Mouse (Mus musculus) heart, postnatal 0 days (tissue): ENCODE data around the gene Cdip1. TPM values are rescaled to one million over a fixed set of nuclear protein-coding genes. Genes with fewer than 3 reads are reported as not detected.
A peak's percentile ranks its signal among the peaks of the same experiment; 100 is the strongest.

Experiments
- ATAC-seq: fragments of 200-750 bp; cut with Nextera tagmentation; 2 replicates; pipeline ENCODE4 v1.8.0; 2017; ENCODE audit warnings: low read depth, moderate number of reproducible peaks, moderate library complexity; ENCODE audit not compliant: insufficient read depth
- DNase-seq: peaks from one replicate; pipeline ENCODE4 v3.0.0-alpha.2; 2016; ENCODE audit warnings: low spot score
- H3K27ac ChIP-seq: fragments of 300-500 bp; sonication (generic); 2 replicates; pipeline ENCODE4 v1.5.1; 2014; ENCODE audit warnings: low read depth, mild to moderate bottlenecking
- H3K27me3 ChIP-seq: fragments of 300-500 bp; sonication (generic); 2 replicates; pipeline ENCODE4 v1.6.1; 2014; ENCODE audit warnings: low read length, mixed read lengths; ENCODE audit not compliant: control insufficient read depth, insufficient read depth
- H3K36me3 ChIP-seq: fragments of 300-500 bp; sonication (generic); replicated peaks from 2 replicates; pipeline ENCODE4 v1.6.1; 2014; ENCODE audit warnings: low read length, mixed read lengths; ENCODE audit not compliant: control insufficient read depth, insufficient read depth
- H3K4me1 ChIP-seq: fragments of 300-500 bp; sonication (generic); 2 replicates; pipeline ENCODE4 v1.6.1; 2014; ENCODE audit warnings: antibody characterized with exemption; ENCODE audit not compliant: control insufficient read depth, insufficient read depth
- H3K4me2 ChIP-seq: fragments of 300-500 bp; sonication (generic); 2 replicates; pipeline ENCODE4 v1.6.1; 2014; ENCODE audit warnings: low read depth, mild to moderate bottlenecking, low read length, moderate library complexity
- H3K4me3 ChIP-seq: fragments of 300-500 bp; sonication (generic); 2 replicates; pipeline ENCODE4 v1.5.1; 2014; ENCODE audit warnings: low read depth, low read length
- H3K9ac ChIP-seq: fragments of 300-500 bp; sonication (generic); replicated peaks from 2 replicates; pipeline ENCODE4 v1.6.1; 2014; ENCODE audit warnings: low read depth, low read length, mixed read lengths
- H3K9me3 ChIP-seq: fragments of 300-500 bp; sonication (generic); replicated peaks from 2 replicates; pipeline ENCODE4 v1.6.1; 2016; ENCODE audit warnings: low read length; ENCODE audit not compliant: control insufficient read depth
- CTCF ChIP-seq: IDR thresholded peaks from 2 replicates; pipeline ENCODE4 v1.5.1; 2016; ENCODE audit warnings: antibody characterized with exemption, control low read depth, low read depth
- EP300 ChIP-seq: IDR thresholded peaks from 2 replicates; pipeline ENCODE4 v1.6.1; 2016; ENCODE audit warnings: antibody characterized with exemption, low read depth
- WGBS: fragments of 180-500 bp; shearing (Covaris S2); extraction: QIAGEN DNeasy Blood & Tissue Kit; methylation state at CpG from one replicate; pipeline ENCODE4 v1.1.7; 2014; 5-methylcytosine and 5-hydroxymethylcytosine counted together
- polyA plus RNA-seq: library from polyadenylated mRNA; unstranded; fragments of >200 nt; fragmentation: Nextera tagmentation; extraction: Ambion mirVana; gene quantifications from 2 replicates; pipeline ENCODE4 v1.2.1, GENCODE M21; 2015
- total RNA-seq: library from RNA; depleted of rRNA; stranded (reverse); fragments of >200 nt; gene quantifications from 2 replicates; pipeline ENCODE4 v1.2.3, GENCODE M21; 2014; ENCODE audit warnings: low replicate concordance

Gene Cdip1
- total and polyA plus RNA-seq, 2 experiments from 2014 or later = 123 to 149 TPM

- Histone ChIP-seq H3K4me3 (no peak overlapping the region), H3K4me1 (peaks cover 57% of the 10 kb centered on the region), H3K36me3 (peaks cover 4% of the 10 kb centered on the region; the same call in 1 of the 2 replicates), H3K27ac (peak overlapping the region; percentile 83), H3K4me2 (peak overlapping the region; percentile 28), H3K9ac (no peak overlapping the region), H3K27me3 (no peaks in the 10 kb centered on the region), H3K9me3 (no peaks in the 10 kb centered on the region)
- peak; percentile 62 for DNase-seq
- TF ChIP-seq EP300 = no peak
- TF ChIP-seq CTCF = no peak
- 21% methylated on average over 5 of the region's 5 CpGs for WGBS
- peak; percentile 56 for ATAC-seq
These were observed 8.4 kb downstream of the Cdip1 start for GRCm38 (mm10) chr16:4781524-4782196.

- H3K4me1 ChIP-seq = peaks cover 39% of the 10 kb centered on the region
These were observed 11.2 kb downstream of the Cdip1 start for GRCm38 (mm10) chr16:4778940-4779339.

GRCm38 (mm10) chr16:4777905-4778609 is 12.0 kb downstream of the Cdip1 start:
- Histone ChIP-seq H3K27me3 (no peaks in the 10 kb centered on the region), H3K4me3 (no peak overlapping the region), H3K36me3 (no peaks in the 10 kb centered on the region), H3K4me2 (no peak overlapping the region), H3K4me1 (peaks cover 39% of the 10 kb centered on the region), H3K9ac (no peak overlapping the region), H3K9me3 (no peaks in the 10 kb centered on the region), H3K27ac (no peak overlapping the region)
- no peak for TF ChIP-seq EP300
- no peak for TF ChIP-seq CTCF
- no peak for DNase-seq
- WGBS = 83% methylated on average over 4 of the region's 4 CpGs
- ATAC-seq = no peak

More at GRCm38 (mm10) chr16:4778940-4779339, 11.2 kb downstream of the Cdip1 start:
- TF ChIP-seq CTCF (no peak), EP300 (no peak)
- H3K27ac ChIP-seq = no peak overlapping the region
- H3K4me3 ChIP-seq = no peak overlapping the region
- H3K4me2 ChIP-seq = no peak overlapping the region
- no peak overlapping the region for H3K9ac ChIP-seq
- H3K9me3 ChIP-seq = no peaks in the 10 kb centered on the region
- ATAC-seq (no peak), DNase-seq (no peak)
- WGBS = 90% methylated on average over 4 of the region's 4 CpGs
- no peaks in the 10 kb centered on the region for H3K27me3 ChIP-seq
- H3K36me3 ChIP-seq = no peaks in the 10 kb centered on the region

GRCm38 (mm10) chr16:4777171-4777904 is 12.8 kb downstream of the Cdip1 start:
- Histone ChIP-seq H3K27me3 (no peaks in the 10 kb centered on the region), H3K9me3 (no peaks in the 10 kb centered on the region), H3K4me3 (no peak overlapping the region), H3K4me2 (no peak overlapping the region), H3K9ac (no peak overlapping the region), H3K36me3 (no peaks in the 10 kb centered on the region), H3K4me1 (peaks cover 36% of the 10 kb centered on the region), H3K27ac (no peak overlapping the region)
- 86% methylated on average over 3 of the region's 3 CpGs for WGBS
- TF ChIP-seq CTCF (no peak), EP300 (no peak)
- ATAC-seq = 0 out of 2 replicates have a peak, but pooled peaks have one; percentile 9
- DNase-seq = no peak

GRCm38 (mm10) chr16:4773289-4773970 is 16.7 kb downstream of the Cdip1 start:
- peaks cover 27% of the 10 kb centered on the region for H3K4me1 ChIP-seq
- no peaks in the 10 kb centered on the region for H3K27me3 ChIP-seq
- no peak for ATAC-seq
- H3K36me3 ChIP-seq = peaks cover 23% of the 10 kb centered on the region
- H3K4me3 ChIP-seq = no peak overlapping the region
- no peak overlapping the region for H3K4me2 ChIP-seq
- no peak for DNase-seq
- H3K27ac ChIP-seq = peak overlapping the region; percentile 27
- no peak for TF ChIP-seq CTCF
- 22% methylated on average over 1 of the region's 1 CpGs for WGBS
- H3K9me3 ChIP-seq = no peaks in the 10 kb centered on the region
- H3K9ac ChIP-seq = no peak overlapping the region
